Mouse (Mus musculus) lung, embryonic 15.5 days (tissue): Measurements from ENCODE around the gene Cyp2a5. TPM values are rescaled to one million over a fixed set of nuclear protein-coding genes. Genes with fewer than 3 reads are reported as not detected.
"Not testable (repeated sequence)": the region's sequence is repeated elsewhere in the genome, so short reads cannot be mapped to it uniquely, and the experiment has no call there.

Source experiments
- ATAC-seq: fragments of 200-750 bp; cut with Nextera tagmentation; 2 replicates; pipeline ENCODE4 v1.8.0; 2017; ENCODE audit warnings: moderate number of reproducible peaks, borderline replicate concordance; ENCODE audit not compliant: low FRiP score, low TSS enrichment; ENCODE audit errors: extremely low read depth
- H3K27ac ChIP-seq: fragments of 300-500 bp; sonication (generic); 2 replicates; pipeline ENCODE4 v1.5.1; 2015; ENCODE audit warnings: moderate library complexity, mild to moderate bottlenecking, inconsistent platforms
- H3K27me3 ChIP-seq: fragments of 300-500 bp; sonication (generic); 2 replicates; pipeline ENCODE4 v1.6.1; 2015; ENCODE audit warnings: inconsistent platforms
- H3K36me3 ChIP-seq: fragments of 300-500 bp; sonication (generic); 2 replicates; pipeline ENCODE4 v1.6.1; 2015; ENCODE audit warnings: inconsistent platforms
- H3K4me1 ChIP-seq: fragments of 300-500 bp; sonication (generic); 2 replicates; pipeline ENCODE4 v1.6.1; 2015; ENCODE audit warnings: inconsistent platforms
- H3K4me2 ChIP-seq: fragments of 300-500 bp; sonication (generic); 2 replicates; pipeline ENCODE4 v1.6.1; 2015; ENCODE audit warnings: inconsistent platforms, mild to moderate bottlenecking, moderate library complexity
- H3K4me3 ChIP-seq: fragments of 300-500 bp; sonication (generic); 2 replicates; pipeline ENCODE4 v1.5.1; 2015; ENCODE audit warnings: mild to moderate bottlenecking, inconsistent platforms
- H3K9ac ChIP-seq: fragments of 300-500 bp; sonication (generic); 2 replicates; pipeline ENCODE4 v1.6.1; 2015; ENCODE audit warnings: inconsistent platforms
- H3K9me3 ChIP-seq: fragments of 300-500 bp; sonication (generic); 2 replicates; pipeline ENCODE4 v1.6.1; 2016; ENCODE audit warnings: inconsistent platforms
- WGBS: fragments of 180-500 bp; shearing (Covaris S2); methylation state at CpG from one replicate; pipeline ENCODE4 v1.1.7; 2015; 5-methylcytosine and 5-hydroxymethylcytosine counted together
- polyA plus RNA-seq: library from polyadenylated mRNA; unstranded; fragments of >200 nt; fragmentation: Nextera tagmentation; extraction: Ambion mirVana; gene quantifications from 2 replicates; pipeline ENCODE4 v1.2.1, GENCODE M21; 2015

Gene Cyp2a5
- 0.11 and 0.19 TPM in 2 replicates for polyA plus RNA-seq

GRCm38 (mm10) chr7:26835059-26835458, at the start of gene Cyp2a5:
Cyp2a5 (plus strand) TSS chr7:26835305.
- not testable (repeated sequence) for ATAC-seq, H3K4me3 ChIP-seq, H3K4me2 ChIP-seq, H3K36me3 ChIP-seq, H3K9me3 ChIP-seq, H3K9ac ChIP-seq, H3K4me1 ChIP-seq, H3K27me3 ChIP-seq, H3K27ac ChIP-seq
- WGBS: 68% methylated on average over 3 of the region's 3 CpGs

- not testable (repeated sequence) for H3K27me3 ChIP-seq, H3K36me3 ChIP-seq, H3K4me3 ChIP-seq, H3K27ac ChIP-seq, H3K4me2 ChIP-seq, H3K4me1 ChIP-seq, H3K9ac ChIP-seq, H3K9me3 ChIP-seq, ATAC-seq
- WGBS: 59% methylated on average over 1 of the region's 1 CpGs
Observed at GRCm38 (mm10) chr7:26786013-26786412, 49.1 kb upstream of the Cyp2a5 start.

- Histone ChIP-seq H3K4me3 (no peak overlapping the region), H3K9ac (no peak overlapping the region), H3K4me1 (no peaks in the 10 kb centered on the region), H3K27ac (no peak overlapping the region), H3K4me2 (no peak overlapping the region), H3K27me3 (no peaks in the 10 kb centered on the region), H3K36me3 (no peaks in the 10 kb centered on the region), H3K9me3 (no peaks in the 10 kb centered on the region)
- no peak for ATAC-seq
- 54% methylated on average over 6 of the region's 6 CpGs for WGBS
Observed at GRCm38 (mm10) chr7:26789984-26790383, 45.1 kb upstream of the Cyp2a5 start.

GRCm38 (mm10) chr7:26800104-26800503, 35.0 kb upstream of the Cyp2a5 start:
- no peaks in the 10 kb centered on the region for H3K36me3 ChIP-seq
- no peak for ATAC-seq
- no peak overlapping the region for H3K9ac ChIP-seq
- no peaks in the 10 kb centered on the region for H3K4me1 ChIP-seq
- no peak overlapping the region for H3K4me2 ChIP-seq
- H3K27me3 ChIP-seq: no peaks in the 10 kb centered on the region
- no peak overlapping the region for H3K4me3 ChIP-seq
- H3K9me3 ChIP-seq: no peaks in the 10 kb centered on the region
- H3K27ac ChIP-seq: no peak overlapping the region

- ATAC-seq: no peak
- 81% methylated on average over 1 of the region's 1 CpGs for WGBS
- Histone ChIP-seq H3K9me3 (no peaks in the 10 kb centered on the region), H3K4me3 (no peak overlapping the region), H3K9ac (no peak overlapping the region), H3K4me2 (no peak overlapping the region), H3K27ac (no peak overlapping the region), H3K27me3 (no peaks in the 10 kb centered on the region), H3K4me1 (no peaks in the 10 kb centered on the region), H3K36me3 (no peaks in the 10 kb centered on the region)
Observed at GRCm38 (mm10) chr7:26800996-26801395, 34.1 kb upstream of the Cyp2a5 start.

- 95% methylated on average over 2 of the region's 2 CpGs for WGBS
Observed at GRCm38 (mm10) chr7:26808592-26808991, 26.5 kb upstream of the Cyp2a5 start, which contains the start of gene Cyp2g1. Cyp2g1 (plus strand) TSS chr7:26808892.

GRCm38 (mm10) chr7:26831556-26832292, 3.4 kb upstream of the Cyp2a5 start:
- not testable (repeated sequence) for H3K27me3 ChIP-seq, H3K4me3 ChIP-seq, H3K9me3 ChIP-seq, H3K4me1 ChIP-seq, H3K36me3 ChIP-seq, H3K4me2 ChIP-seq, H3K9ac ChIP-seq, H3K27ac ChIP-seq, ATAC-seq
- 59% methylated on average over 9 of the region's 9 CpGs for WGBS

More at GRCm38 (mm10) chr7:26808592-26808991, 26.5 kb upstream of the Cyp2a5 start, which contains the start of gene Cyp2g1:
- Histone ChIP-seq H3K9ac (no peak within 1 kb of the TSS), H3K36me3 (no peaks in the 10 kb centered on the region), H3K27ac (no peak within 1 kb of the TSS), H3K4me3 (no peak within 1 kb of the TSS), H3K9me3 (no peaks in the 10 kb centered on the region), H3K4me2 (no peak within 1 kb of the TSS), H3K4me1 (no peaks in the 10 kb centered on the region), H3K27me3 (no peaks in the 10 kb centered on the region)
- ATAC-seq: no peak

GRCm38 (mm10) chr7:26832668-26833067, 2.4 kb upstream of the Cyp2a5 start:
- not testable (repeated sequence) for ATAC-seq, H3K4me2 ChIP-seq, H3K27me3 ChIP-seq, H3K36me3 ChIP-seq, H3K4me1 ChIP-seq, H3K9ac ChIP-seq, H3K9me3 ChIP-seq, H3K4me3 ChIP-seq, H3K27ac ChIP-seq
- 42% methylated on average over 7 of the region's 7 CpGs for WGBS

GRCm38 (mm10) chr7:26843400-26843799, 8.3 kb downstream of the Cyp2a5 start:
- H3K4me3 ChIP-seq, H3K4me1 ChIP-seq, H3K9me3 ChIP-seq, H3K36me3 ChIP-seq, H3K9ac ChIP-seq, H3K27ac ChIP-seq, H3K4me2 ChIP-seq, ATAC-seq, H3K27me3 ChIP-seq: not testable (repeated sequence)
- 63% methylated on average over 2 of the region's 2 CpGs for whole genome bisulfite sequencing

GRCm38 (mm10) chr7:26850063-26850462, 15.0 kb downstream of the Cyp2a5 start:
- not testable (repeated sequence) for H3K4me2 ChIP-seq, H3K27me3 ChIP-seq, H3K4me3 ChIP-seq, H3K27ac ChIP-seq, H3K4me1 ChIP-seq, H3K9ac ChIP-seq, ATAC-seq, H3K36me3 ChIP-seq, H3K9me3 ChIP-seq

GRCm38 (mm10) chr7:26878581-26878980, 43.5 kb downstream of the Cyp2a5 start:
- not testable (repeated sequence) for H3K9me3 ChIP-seq, H3K4me2 ChIP-seq, H3K4me3 ChIP-seq, H3K27ac ChIP-seq, H3K27me3 ChIP-seq, H3K9ac ChIP-seq, H3K36me3 ChIP-seq, H3K4me1 ChIP-seq, ATAC-seq

GRCm38 (mm10) chr7:26880600-26880999, 45.5 kb downstream of the Cyp2a5 start:
- H3K27ac ChIP-seq, H3K27me3 ChIP-seq, H3K4me3 ChIP-seq, H3K9ac ChIP-seq, H3K36me3 ChIP-seq, H3K4me1 ChIP-seq, ATAC-seq, H3K9me3 ChIP-seq, H3K4me2 ChIP-seq: not testable (repeated sequence)
- 76% methylated on average over 3 of the region's 3 CpGs for WGBS
